Mouse (Mus musculus) frontal cortex, adult (tissue): ENCODE data around the gene Ahcyl1.
A peak's percentile ranks its signal among the peaks of the same experiment; 100 is the strongest.
"Not testable (repeated sequence)": the region's sequence is repeated elsewhere in the genome, so short reads cannot be mapped to it uniquely, and the experiment has no call there.

Experiments
- ATAC-seq: cut with Nextera tagmentation; 2 replicates; pipeline ENCODE4 v1.9.2; 2017; ENCODE audit warnings: mild to moderate bottlenecking, moderate library complexity, mixed read lengths; ENCODE audit not compliant: low TSS enrichment

The Ahcyl1 gene

GRCm38 (mm10) chr3:107655491-107655890 lies 40.9 kb downstream of the Ahcyl1 start:
- no peak for ATAC-seq

GRCm38 (mm10) chr3:107654861-107655260 lies 41.5 kb downstream of the Ahcyl1 start:
- no peak for ATAC-seq

GRCm38 (mm10) chr3:107652968-107653367 lies 43.4 kb downstream of the Ahcyl1 start:
- peak; percentile 66 for ATAC-seq

- not testable (repeated sequence) for ATAC-seq
Measured at GRCm38 (mm10) chr3:107650276-107650675, 46.1 kb downstream of the Ahcyl1 start.

GRCm38 (mm10) chr3:107646947-107647346 lies 49.4 kb downstream of the Ahcyl1 start:
- no peak for ATAC-seq

GRCm38 (mm10) chr3:107637606-107638172 lies 58.7 kb downstream of the Ahcyl1 start:
- no peak for ATAC-seq

- ATAC-seq, result no peak
Measured at GRCm38 (mm10) chr3:107636236-107636635, 60.1 kb downstream of the Ahcyl1 start.

- no peak for ATAC-seq
Measured at GRCm38 (mm10) chr3:107635836-107636235, 60.5 kb downstream of the Ahcyl1 start.

GRCm38 (mm10) chr3:107633906-107634305 lies 62.5 kb downstream of the Ahcyl1 start:
- ATAC-seq, result no peak

GRCm38 (mm10) chr3:107632786-107633185 lies 63.6 kb downstream of the Ahcyl1 start:
- no peak for ATAC-seq

- ATAC-seq, result peak; percentile 94
Measured at GRCm38 (mm10) chr3:107631523-107631958, 64.8 kb downstream of the Ahcyl1 start, which contains the start of gene Strip1. TSS of gene Strip1 (minus strand) at chr3:107631694.

GRCm38 (mm10) chr3:107630682-107631522 lies 65.5 kb downstream of the Ahcyl1 start, which contains the start of gene Gm10961:
TSS of gene Gm10961 (plus strand) at chr3:107631322.
- peak; percentile 41 for ATAC-seq

- ATAC-seq, result no peak
Measured at GRCm38 (mm10) chr3:107629411-107629810, 66.9 kb downstream of the Ahcyl1 start.

GRCm38 (mm10) chr3:107628551-107628950 lies 67.8 kb downstream of the Ahcyl1 start:
- ATAC-seq, result peak; percentile 25; the same call in 1 of the 2 replicates

- no peak for ATAC-seq
Measured at GRCm38 (mm10) chr3:107627641-107628040, 68.7 kb downstream of the Ahcyl1 start.

GRCm38 (mm10) chr3:107626751-107627150 lies 69.6 kb downstream of the Ahcyl1 start:
- no peak for ATAC-seq

GRCm38 (mm10) chr3:107625536-107625935 lies 70.8 kb downstream of the Ahcyl1 start:
- no peak for ATAC-seq

GRCm38 (mm10) chr3:107624424-107624823 lies 71.9 kb downstream of the Ahcyl1 start:
- no peak for ATAC-seq

- no peak for ATAC-seq
Measured at GRCm38 (mm10) chr3:107622537-107622936, 73.8 kb downstream of the Ahcyl1 start.

GRCm38 (mm10) chr3:107621286-107622075 lies 74.9 kb downstream of the Ahcyl1 start:
- no peak for ATAC-seq

- ATAC-seq, result no peak
Measured at GRCm38 (mm10) chr3:107619911-107620310, 76.4 kb downstream of the Ahcyl1 start.

- ATAC-seq, result no peak
Measured at GRCm38 (mm10) chr3:107617800-107618199, 78.6 kb downstream of the Ahcyl1 start.
